Comparison of ENCODE assay signal across 8 mouse cellular contexts in genomic region chr16:42190114-42191045, GRCm38 (mm10).
A peak's percentile ranks its signal among the peaks of the same experiment; 100 is the strongest.
DNase-seq lines count a peak whose midpoint lies in the region; ATAC-seq and TF ChIP-seq lines count a peak whose summit lies in the region.

No protein-coding gene starts in this region.

- peak; percentile 95 for ATAC-seq in hindbrain, embryonic 11.5 days (ENCODE audit: low FRiP score)
- peak; percentile 98 for ATAC-seq in lung, postnatal 0 days

- no peaks in the 10 kb centered on the region for H3K36me3 ChIP-seq in hindbrain, embryonic 11.5 days (ENCODE audit: control insufficient read depth, insufficient read depth, low read length)
- no peaks in the 10 kb centered on the region for H3K36me3 ChIP-seq in lung, postnatal 0 days (ENCODE audit: insufficient read depth, low read length)

- H3K4me1 ChIP-seq in hindbrain, embryonic 11.5 days (replicated peaks; ENCODE audit: control insufficient read depth, insufficient read depth, low read length): no peaks in the 10 kb centered on the region
- H3K4me1 ChIP-seq in lung, postnatal 0 days (ENCODE audit: insufficient read depth, low read depth, low read length): no peaks in the 10 kb centered on the region

- H3K27ac ChIP-seq in hindbrain, embryonic 11.5 days (ENCODE audit: low read depth, low read length): peak overlapping the region; percentile 98
- peak overlapping the region; percentile 91 for H3K27ac ChIP-seq in lung, postnatal 0 days (ENCODE audit: low read length)

- TF ChIP-seq EP300 in lung, postnatal 0 days (IDR thresholded peaks at IDR 0.05): no peak

- peak overlapping the region; percentile 89 for H3K4me2 ChIP-seq in hindbrain, embryonic 11.5 days (replicated peaks; ENCODE audit: low read depth, low read length)
- peak overlapping the region; percentile 82 for H3K4me2 ChIP-seq in lung, postnatal 0 days (replicated peaks; ENCODE audit: low read depth, low read length)

- H3K27me3 ChIP-seq in hindbrain, embryonic 11.5 days (ENCODE audit: control insufficient read depth, insufficient read depth, low read length): no peaks in the 10 kb centered on the region
- H3K27me3 ChIP-seq in lung, postnatal 0 days (replicated peaks; ENCODE audit: insufficient read depth, low read length): no peaks in the 10 kb centered on the region

- WGBS in hindbrain, embryonic 11.5 days: 1% methylated on average over 44 of the region's 44 CpGs
- WGBS in lung, postnatal 0 days: under 1% methylated on average over 41 of the region's 44 CpGs

- peak overlapping the region; percentile 89 for H3K9ac ChIP-seq in hindbrain, embryonic 11.5 days (ENCODE audit: low read depth, low read length)
- peak overlapping the region; percentile 58 for H3K9ac ChIP-seq in lung, postnatal 0 days (replicated peaks; ENCODE audit: low read depth)

- peak; percentile 93 for DNase-seq in Muller cell, postnatal 12 days (ENCODE audit: inconsistent ontology term)
- DNase-seq in cerebellum, adult 9-11 months: peak; percentile 86
- DNase-seq in frontal cortex, adult 2 months (ENCODE audit: extremely low spot score in 1 of 2, low spot score in 1 of 2): peak; percentile 80 to 93
- peak; percentile 94 for DNase-seq in hindbrain, embryonic 11.5 days (ENCODE audit: low spot score)
- peak; percentile 95 to 96 for DNase-seq in layer of hippocampus, postnatal 10 days (ENCODE audit: low spot score in 2 of 2)
- peak; percentile 96 for DNase-seq in lung, postnatal 0 days (ENCODE audit: low spot score)
- peak; percentile 91 for DNase-seq in ovary, postnatal 36 days (ENCODE audit: low spot score)
- DNase-seq in thymus, postnatal 14 days: peak; percentile 93

- H3K4me3 ChIP-seq in hindbrain, embryonic 11.5 days (ENCODE audit: low read depth, low read length): peak overlapping the region; percentile 53
- peak overlapping the region; percentile 46 for H3K4me3 ChIP-seq in lung, postnatal 0 days (ENCODE audit: low read depth, low read length)

- H3K9me3 ChIP-seq in hindbrain, embryonic 11.5 days (ENCODE audit: control insufficient read depth, low read length): no peaks in the 10 kb centered on the region
- no peaks in the 10 kb centered on the region for H3K9me3 ChIP-seq in lung, postnatal 0 days (ENCODE audit: low read length)

- peak; percentile 90 for TF ChIP-seq CTCF in lung, postnatal 0 days (IDR thresholded peaks at IDR 0.05)

Comparison
In these comparisons a context has a peak if more than half of its experiments do, and no peak if none do; other contexts are left out.
1. Peak in every context shown above with its lines: DNase-seq, ATAC-seq, H3K4me3 ChIP-seq and H3K27ac ChIP-seq.